Mouse (Mus musculus): Measurements from ENCODE around the gene Wasl.

The Wasl gene

GRCm38 (mm10) chr6:24645346-24646053 is 19.3 kb downstream of the Wasl start:
- DNase-seq (ENCODE audit: low spot score) = no peak

GRCm38 (mm10) chr6:24642960-24643359 is 21.8 kb downstream of the Wasl start:
- no peak for DNase-seq (ENCODE audit: low spot score)

GRCm38 (mm10) chr6:24642161-24642560 is 22.6 kb downstream of the Wasl start:
- no peak for DNase-seq (ENCODE audit: low spot score)

GRCm38 (mm10) chr6:24641286-24641685 is 23.5 kb downstream of the Wasl start:
- no peak for DNase-seq (ENCODE audit: low spot score)

DNA sequence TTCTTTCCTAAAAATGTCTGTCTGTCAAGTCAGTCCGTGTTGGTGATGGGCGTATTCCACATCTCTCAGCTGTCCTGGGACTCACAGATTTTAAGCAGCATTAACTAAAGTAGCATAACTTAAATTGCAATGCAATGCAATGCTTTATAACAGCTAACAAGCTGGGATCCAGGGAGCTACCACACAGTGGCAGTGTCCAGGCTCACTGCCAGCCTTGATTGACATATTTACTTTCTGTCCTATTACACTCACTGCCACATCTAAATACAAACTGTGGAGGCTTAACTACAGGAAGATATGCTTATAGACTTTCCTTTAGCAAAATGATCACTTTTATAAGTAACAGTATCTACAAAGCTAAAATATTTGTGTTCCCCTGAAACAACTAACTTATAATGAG is 29.0 kb downstream of the Wasl start:
- DNase-seq (ENCODE audit: low spot score) = no peak

GRCm38 (mm10) chr6:24634065-24634464 is 30.7 kb downstream of the Wasl start:
- DNase-seq (ENCODE audit: low spot score) = no peak

GRCm38 (mm10) chr6:24632061-24632460 is 32.7 kb downstream of the Wasl start:
- DNase-seq (ENCODE audit: low spot score) = no peak

DNA sequence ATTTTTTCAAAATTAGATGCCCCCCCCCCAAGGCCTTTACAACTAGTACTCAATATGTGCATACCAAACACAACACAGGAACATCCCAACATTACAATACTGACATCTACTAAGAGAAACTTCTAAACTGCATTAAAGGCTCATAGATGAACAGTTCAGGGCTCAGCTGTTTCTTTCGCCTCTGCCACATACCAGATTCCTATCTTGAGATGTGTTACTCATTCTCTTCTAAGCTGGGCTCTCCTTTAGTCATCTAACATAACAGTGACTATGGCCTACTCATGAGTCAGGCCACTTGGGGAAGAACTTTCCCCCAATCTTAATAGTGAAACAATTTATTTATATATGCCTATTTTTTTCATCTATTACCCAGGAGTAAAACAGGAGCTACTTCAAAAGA is 36.3 kb downstream of the Wasl start:
- DNase-seq (ENCODE audit: low spot score) = no peak

DNA sequence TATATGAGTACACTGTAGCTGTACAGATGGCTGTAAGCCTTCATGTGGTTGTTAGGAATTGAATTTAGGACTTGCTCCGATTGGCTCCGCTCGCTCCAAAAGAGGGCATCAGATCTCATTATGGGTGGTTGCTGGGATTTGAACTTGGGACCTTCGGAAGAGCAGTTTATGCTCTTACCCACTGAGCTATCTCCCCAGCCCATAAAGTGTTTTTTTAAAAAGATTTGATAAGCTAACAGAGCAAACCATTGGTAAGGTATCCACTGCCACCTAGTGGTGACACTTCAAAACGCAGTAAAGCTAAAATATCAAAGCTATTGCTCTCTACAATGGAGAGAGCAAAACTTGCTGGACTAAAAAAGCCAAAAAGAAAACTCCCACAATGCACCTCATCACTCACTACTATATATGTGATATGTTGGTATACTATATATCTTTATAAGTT is 37.2 kb downstream of the Wasl start:
- no peak for DNase-seq (ENCODE audit: low spot score)

GRCm38 (mm10) chr6:24622098-24622497 is 42.7 kb downstream of the Wasl start:
- DNase-seq (ENCODE audit: low spot score) = no peak

GRCm38 (mm10) chr6:24620936-24621335 is 43.9 kb downstream of the Wasl start:
- no peak for DNase-seq (ENCODE audit: low spot score)

- no peak for DNase-seq (ENCODE audit: low spot score)
Observed at GRCm38 (mm10) chr6:24619285-24620045, 45.3 kb downstream of the Wasl start.

DNA sequence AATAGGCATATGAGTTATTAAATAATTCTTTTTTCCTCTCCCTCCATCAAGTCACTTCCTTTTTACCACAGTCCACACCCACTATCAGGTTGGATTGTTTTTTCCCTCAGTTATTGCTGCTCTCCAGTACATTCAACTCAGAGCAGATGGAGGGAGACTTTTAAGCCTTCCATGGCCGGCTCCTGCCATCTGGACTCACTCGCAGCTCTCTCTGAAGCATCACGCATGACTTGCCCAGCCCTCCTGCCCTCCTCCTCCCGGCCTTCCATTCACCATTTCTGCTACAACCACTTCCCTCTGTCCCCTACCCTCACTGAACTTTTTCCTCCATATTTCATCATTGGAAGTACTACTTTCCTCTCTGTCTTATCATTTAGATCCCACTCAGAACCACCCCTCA is 48.1 kb downstream of the Wasl start:
- no peak for DNase-seq (ENCODE audit: low spot score)

GRCm38 (mm10) chr6:24613918-24614317 is 50.9 kb downstream of the Wasl start:
- DNase-seq (ENCODE audit: low spot score) = no peak

DNA sequence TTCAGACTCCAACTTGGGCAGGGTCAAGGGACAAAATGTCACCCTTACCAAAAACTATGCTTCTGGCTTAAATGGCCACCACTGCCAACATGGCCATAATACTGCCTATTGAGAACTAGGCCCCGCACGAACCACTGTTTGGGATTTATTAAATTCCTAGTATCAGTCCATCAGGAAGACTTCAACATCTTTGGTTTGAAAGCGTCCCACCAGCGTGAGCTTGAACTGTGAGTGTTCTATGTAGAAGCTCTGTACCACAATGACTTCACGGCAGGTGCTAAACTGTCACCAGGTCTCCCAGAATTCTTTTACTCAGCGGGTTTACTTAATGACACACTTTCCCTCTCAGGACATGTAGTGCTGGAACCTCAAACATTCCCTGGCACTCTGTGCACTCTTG is 51.5 kb downstream of the Wasl start:
- no peak for DNase-seq (ENCODE audit: low spot score)

DNA sequence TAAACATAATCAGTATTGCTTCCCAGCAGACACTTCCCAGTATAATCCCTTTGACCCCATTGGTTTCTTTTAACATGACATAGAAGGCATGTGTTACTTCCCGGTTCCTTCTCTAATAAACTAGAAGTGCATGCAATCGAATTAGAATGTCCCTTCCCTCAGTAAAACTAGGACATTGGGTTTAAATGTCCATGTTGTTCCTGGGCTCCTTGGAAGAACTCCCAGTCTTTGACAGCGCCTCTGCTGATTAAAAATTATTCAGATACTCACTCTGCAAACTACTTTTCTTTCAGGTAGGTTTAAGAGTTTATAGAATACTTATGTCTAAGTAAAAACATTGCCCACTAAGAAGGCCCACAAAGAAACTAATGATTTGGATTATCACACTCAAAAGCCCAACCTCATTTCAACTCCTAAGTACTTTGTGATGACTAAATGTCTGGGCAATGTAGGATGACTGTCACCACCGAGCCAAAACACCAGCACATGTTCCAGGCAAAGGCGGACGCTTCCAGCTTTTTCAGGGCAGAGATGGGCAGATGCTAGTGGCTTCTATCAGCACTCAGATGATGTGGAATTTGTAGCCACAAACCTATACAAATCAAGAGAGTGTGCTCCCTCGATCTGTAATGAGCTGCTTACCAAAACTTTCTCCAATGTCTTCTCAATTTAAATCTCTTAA is 52.6 kb downstream of the Wasl start:
- no peak for DNase-seq (ENCODE audit: low spot score)

DNA sequence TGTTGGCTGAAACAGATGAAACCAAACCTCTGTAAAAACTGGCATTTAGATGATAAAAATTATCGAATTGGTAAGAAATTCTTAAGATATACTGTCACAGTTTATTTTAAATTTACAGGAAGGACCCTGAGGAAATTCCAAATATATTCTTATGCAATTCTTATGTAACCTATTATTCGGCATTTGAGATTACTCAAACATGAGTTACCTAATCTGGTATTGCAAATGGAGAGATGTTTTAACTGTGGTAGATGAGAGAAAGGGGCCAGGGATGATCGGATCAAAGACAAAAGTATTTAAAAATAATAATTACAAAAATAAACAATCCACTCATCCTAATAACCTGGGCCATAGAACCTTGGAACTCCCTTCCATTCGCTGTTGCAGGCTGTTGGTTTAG is 54.5 kb downstream of the Wasl start:
- no peak for DNase-seq (ENCODE audit: low spot score)

DNA sequence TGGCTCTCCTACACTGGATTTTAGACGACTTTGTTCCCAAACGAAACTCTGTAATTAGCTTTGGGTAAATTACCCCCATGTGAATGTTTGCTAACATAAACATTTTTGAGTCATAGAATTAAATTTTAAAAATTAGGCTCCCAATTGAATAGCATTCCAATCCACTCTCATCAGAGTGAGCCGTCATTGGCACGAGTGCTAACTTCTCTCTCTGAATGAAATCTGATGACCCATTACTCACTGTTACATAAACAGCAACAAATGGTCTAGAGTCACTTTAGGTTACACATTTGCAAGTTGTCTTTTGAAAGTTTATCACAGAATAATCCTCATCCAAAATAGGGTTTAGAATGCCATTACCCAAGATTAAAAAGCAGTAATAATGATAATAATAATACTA is 55.3 kb downstream of the Wasl start:
- no peak for DNase-seq (ENCODE audit: low spot score)

- DNase-seq (ENCODE audit: low spot score) = no peak
Observed at GRCm38 (mm10) chr6:24608682-24609081, 56.1 kb downstream of the Wasl start.

DNA sequence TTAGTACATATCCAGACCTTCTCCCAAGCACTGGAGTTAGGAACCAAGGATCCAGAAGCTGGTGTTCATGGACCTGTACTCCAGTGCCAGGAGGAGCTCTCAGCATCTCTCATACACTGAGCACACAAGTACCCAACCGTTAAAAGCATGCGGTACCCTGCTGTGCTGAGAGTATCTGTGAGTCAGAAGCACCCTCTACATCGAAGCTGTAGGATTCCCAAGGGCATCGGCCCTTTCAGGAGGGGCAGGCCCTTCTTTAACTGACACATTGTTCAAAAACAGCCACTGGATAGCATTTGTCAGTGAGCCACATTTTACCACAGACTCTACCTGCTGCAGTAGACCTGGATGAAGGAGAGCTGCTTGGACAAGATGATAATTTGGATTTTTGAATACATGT is 56.7 kb downstream of the Wasl start:
- DNase-seq (ENCODE audit: low spot score) = no peak

DNA sequence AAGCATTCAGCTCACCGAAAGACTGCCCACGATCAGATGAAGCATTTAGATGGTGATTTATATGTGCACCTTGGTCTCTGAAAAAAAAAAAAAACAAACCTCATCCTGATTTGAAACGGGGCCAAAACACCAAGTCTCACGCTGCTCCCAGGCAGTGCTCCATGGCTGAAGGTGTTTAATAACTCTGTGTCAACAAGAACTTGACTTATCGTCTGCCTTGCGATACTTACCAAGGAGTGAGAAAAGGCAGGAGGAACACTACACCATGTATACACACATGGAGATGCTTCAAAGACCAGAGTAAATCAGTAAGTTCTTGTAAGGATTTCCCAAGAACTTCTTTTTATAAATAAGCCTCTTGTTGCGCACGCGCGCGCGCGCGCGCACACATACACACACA is 57.3 kb downstream of the Wasl start:
- no peak for DNase-seq (ENCODE audit: low spot score)

GRCm38 (mm10) chr6:24606512-24606911 is 58.3 kb downstream of the Wasl start:
- no peak for DNase-seq (ENCODE audit: low spot score)

DNA sequence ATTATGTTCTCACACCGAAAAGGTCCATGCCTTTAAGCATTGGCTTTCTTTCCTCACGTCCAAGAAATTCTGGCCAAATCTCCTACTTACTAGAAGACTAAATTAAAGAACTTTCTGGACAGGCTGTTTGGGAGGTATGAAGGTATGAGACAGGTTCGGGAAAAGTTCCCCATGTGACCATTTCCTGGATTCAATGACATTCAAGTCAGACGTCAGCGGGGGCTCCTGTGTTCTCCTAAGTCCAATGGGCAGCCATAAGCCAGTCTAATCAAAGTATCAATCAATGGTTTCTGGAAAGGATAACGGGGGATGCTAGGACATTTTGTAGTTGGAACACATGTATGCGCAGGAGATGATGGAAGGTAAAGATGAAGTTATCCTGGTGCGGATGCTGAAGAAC is 59.2 kb downstream of the Wasl start:
- no peak for DNase-seq (ENCODE audit: low spot score)

All from ovary, postnatal 10 days (tissue).